Mouse (Mus musculus): ENCODE measurements around the gene Med17. TPM values are rescaled to one million over a fixed set of nuclear protein-coding genes. Genes with fewer than 3 reads are reported as not detected.

The Med17 gene
- polyA plus RNA-seq, 1 experiment = 21.3 TPM

DNA sequence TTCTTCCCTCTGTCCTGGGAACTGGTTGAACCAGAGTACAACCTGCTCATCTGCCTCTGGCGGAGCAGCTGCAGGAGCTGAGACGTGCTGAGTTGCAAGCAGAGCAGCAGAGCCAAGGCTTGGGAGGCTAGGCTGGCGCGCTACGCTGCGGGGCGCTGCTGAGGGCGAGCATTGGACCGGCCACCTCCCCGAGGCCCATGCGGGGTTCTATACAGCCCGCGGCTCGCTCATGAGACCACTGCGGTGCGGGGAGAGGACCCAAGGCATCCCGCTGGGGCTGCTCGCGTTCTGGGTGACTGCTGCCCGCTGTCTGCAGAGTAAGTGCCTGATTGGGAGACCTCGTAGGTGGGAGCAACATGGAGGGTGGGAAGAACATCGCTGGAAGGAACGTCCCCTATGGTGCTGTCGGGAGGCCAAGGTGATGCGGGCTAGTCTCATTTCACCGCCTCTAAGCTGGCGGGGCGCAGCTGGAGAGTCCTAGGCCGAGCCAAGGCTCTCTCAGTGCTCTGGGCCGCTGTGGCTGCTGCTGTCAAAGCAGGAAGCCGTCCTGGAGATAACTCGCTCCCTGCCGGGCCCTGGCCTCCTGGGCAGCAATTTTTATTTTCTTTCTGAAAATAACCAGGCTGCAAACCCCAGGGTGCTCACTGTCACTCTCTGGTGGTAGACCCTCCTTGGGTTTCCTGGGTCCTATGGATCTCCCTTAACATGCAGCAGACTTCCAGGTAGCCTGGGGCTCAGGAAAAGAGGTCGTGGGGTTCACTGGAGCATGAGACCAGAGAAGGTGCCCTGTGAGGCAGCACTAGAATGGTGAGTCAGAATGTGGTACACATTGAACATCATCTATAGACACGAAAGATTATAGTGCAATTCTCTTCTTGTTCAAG is 40.4 kb downstream of the Med17 start, which contains the start of gene Vstm5:
TSS of gene Vstm5 (plus strand) at position 4 of the 884 bp plus-strand sequence.
- Histone ChIP-seq H3K27me3 (replicated peaks; ENCODE audit: control insufficient read depth, insufficient read depth, low read length) (no peaks in the 10 kb centered on the region), H3K4me1 (ENCODE audit: control insufficient read depth, insufficient read depth, low read length) (peaks cover 15% of the 10 kb centered on the region; the same call in 1 of the 2 replicates), H3K27ac (ENCODE audit: insufficient read depth, low read depth, low read length) (peak within 1 kb of the TSS; percentile 29), H3K36me3 (ENCODE audit: control insufficient read depth, insufficient read depth, low read length) (no peaks in the 10 kb centered on the region), H3K4me3 (ENCODE audit: insufficient read depth, low read depth, low read length) (peak within 1 kb of the TSS; percentile 57)
- no peak; the same call in 1 of the 2 replicates for TF ChIP-seq CTCF (conservative IDR thresholded peaks at IDR 0.05; ENCODE audit: insufficient read depth, insufficient read length, low read depth, low read length)
- peak; percentile 59 for DNase-seq
- WGBS = 5% methylated on average over 35 of the region's 35 CpGs

DNA sequence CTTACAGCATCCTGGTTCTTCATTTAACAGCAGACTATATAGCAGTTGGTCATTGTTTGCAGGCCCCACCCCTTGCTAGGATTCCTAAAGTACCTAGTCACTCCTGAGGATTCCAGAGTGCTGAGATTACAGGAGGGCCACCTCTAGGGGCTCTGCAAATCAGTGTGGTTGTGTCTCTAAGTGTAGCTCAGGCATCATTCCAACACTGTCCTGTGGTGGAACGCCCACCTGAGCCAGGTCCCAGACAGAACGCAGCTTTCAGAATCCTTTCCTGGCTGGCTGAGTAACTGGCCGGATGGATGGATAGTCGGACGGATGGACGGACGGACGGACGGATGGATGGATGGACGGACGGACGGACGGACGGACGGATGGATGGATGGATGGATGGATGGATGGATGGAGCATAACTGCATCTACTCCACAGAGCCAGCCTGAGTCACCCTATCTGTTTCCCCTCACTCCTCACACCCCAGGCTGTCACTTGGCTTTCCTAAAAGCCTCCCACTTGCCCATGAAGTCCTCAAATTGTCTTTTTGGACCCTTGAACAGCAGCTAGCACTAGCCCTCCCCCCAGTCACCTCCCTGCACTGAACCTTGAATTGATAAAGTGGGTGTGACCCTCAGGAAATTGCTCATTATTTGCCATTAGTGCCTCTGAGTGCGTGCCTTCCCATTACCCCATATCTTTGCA is 41.3 kb downstream of the Med17 start:
- H3K4me1 ChIP-seq (ENCODE audit: control insufficient read depth, insufficient read depth, low read length) = peaks cover 12% of the 10 kb centered on the region; the same call in 1 of the 2 replicates
- TF ChIP-seq CTCF (conservative IDR thresholded peaks at IDR 0.05; ENCODE audit: insufficient read depth, insufficient read length, low read depth, low read length) = no peak
- TF ChIP-seq POLR2A (IDR thresholded peaks at IDR 0.05; ENCODE audit: low read depth, low read length) = no peak
- DNase-seq = no peak
- no peaks in the 10 kb centered on the region for H3K36me3 ChIP-seq (ENCODE audit: control insufficient read depth, insufficient read depth, low read length)
- 76% methylated on average over 16 of the region's 16 CpGs for WGBS
- peak overlapping the region; percentile 57 for H3K4me3 ChIP-seq (ENCODE audit: insufficient read depth, low read depth, low read length)
- H3K27ac ChIP-seq (ENCODE audit: insufficient read depth, low read depth, low read length) = no peak overlapping the region
- no peaks in the 10 kb centered on the region for H3K27me3 ChIP-seq (replicated peaks; ENCODE audit: control insufficient read depth, insufficient read depth, low read length)

DNA sequence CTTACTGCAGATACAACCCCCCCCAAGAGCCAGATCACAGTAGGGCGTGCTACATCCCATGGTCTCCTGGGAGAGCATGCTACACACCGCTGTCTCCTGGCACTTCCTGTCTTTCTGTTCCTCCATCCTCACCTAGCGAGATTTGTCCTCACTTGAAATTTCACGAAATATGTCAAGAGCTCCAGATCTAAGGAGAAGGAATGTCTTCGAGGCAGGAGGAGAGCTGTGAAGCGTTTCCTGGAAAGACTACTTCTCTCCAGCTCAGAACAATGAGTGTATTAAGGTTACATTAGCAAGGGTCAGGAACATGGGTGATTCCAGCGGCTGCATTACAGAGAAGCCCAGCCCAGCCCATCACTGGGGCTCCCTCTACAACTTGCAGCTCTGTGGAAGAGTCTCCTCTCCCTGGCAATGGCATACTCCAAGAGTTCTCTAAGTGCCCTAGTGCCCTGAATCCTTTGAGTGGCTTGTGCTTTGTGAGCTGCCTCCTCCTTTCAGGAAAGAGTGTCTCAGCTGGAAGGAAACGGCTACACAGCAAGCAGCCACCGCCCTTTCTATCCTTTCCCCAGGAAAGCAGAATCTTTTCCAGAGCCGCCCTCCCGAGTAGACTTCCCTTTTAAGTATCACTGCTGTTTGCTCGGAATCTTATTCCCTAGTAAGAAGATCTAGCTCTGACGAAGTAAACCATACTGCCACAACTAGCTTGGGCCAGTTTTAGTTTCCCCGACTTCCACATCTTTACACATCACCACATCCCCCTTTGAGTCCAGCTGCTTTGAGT is 42.0 kb downstream of the Med17 start:
- no peak overlapping the region for H3K27ac ChIP-seq (ENCODE audit: insufficient read depth, low read depth, low read length)
- no peak overlapping the region for H3K4me3 ChIP-seq (ENCODE audit: insufficient read depth, low read depth, low read length)
- peaks cover 12% of the 10 kb centered on the region; the same call in 1 of the 2 replicates for H3K4me1 ChIP-seq (ENCODE audit: control insufficient read depth, insufficient read depth, low read length)
- TF ChIP-seq POLR2A (IDR thresholded peaks at IDR 0.05; ENCODE audit: low read depth, low read length) (no peak), CTCF (conservative IDR thresholded peaks at IDR 0.05; ENCODE audit: insufficient read depth, insufficient read length, low read depth, low read length) (no peak)
- no peaks in the 10 kb centered on the region for H3K36me3 ChIP-seq (ENCODE audit: control insufficient read depth, insufficient read depth, low read length)
- WGBS = 60% methylated on average over 14 of the region's 14 CpGs
- no peaks in the 10 kb centered on the region for H3K27me3 ChIP-seq (replicated peaks; ENCODE audit: control insufficient read depth, insufficient read depth, low read length)
- DNase-seq = peak; percentile 32

DNA sequence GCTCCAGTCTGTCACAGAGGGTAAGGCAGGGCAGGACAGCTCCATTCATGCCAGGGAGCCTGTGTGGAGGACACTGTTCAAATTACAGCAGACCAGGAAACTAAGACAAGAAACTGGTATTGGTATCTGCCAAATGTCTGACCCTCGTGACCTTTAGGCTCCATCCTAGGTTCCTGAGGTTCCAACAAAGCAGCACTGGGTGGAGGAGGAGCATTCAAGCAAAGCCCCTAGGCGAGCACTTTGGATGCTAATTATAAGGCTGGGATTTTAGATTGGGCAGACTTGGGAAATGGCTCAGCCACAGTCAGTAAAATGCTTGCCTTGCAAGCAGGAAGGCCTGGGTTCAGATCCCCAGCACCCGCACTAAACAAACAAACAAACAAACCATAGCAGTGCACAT is 43.7 kb downstream of the Med17 start:
- WGBS = 89% methylated on average over 3 of the region's 3 CpGs
- TF ChIP-seq POLR2A (IDR thresholded peaks at IDR 0.05; ENCODE audit: low read depth, low read length) = no peak
- TF ChIP-seq CTCF (conservative IDR thresholded peaks at IDR 0.05; ENCODE audit: insufficient read depth, insufficient read length, low read depth, low read length) = no peak
- Histone ChIP-seq H3K27me3 (replicated peaks; ENCODE audit: control insufficient read depth, insufficient read depth, low read length) (no peaks in the 10 kb centered on the region), H3K4me3 (ENCODE audit: insufficient read depth, low read depth, low read length) (no peak overlapping the region), H3K4me1 (ENCODE audit: control insufficient read depth, insufficient read depth, low read length) (peaks cover 9% of the 10 kb centered on the region; the same call in 1 of the 2 replicates), H3K27ac (ENCODE audit: insufficient read depth, low read depth, low read length) (no peak overlapping the region; the same call in 1 of the 2 replicates), H3K36me3 (ENCODE audit: control insufficient read depth, insufficient read depth, low read length) (no peaks in the 10 kb centered on the region)
- DNase-seq = no peak

DNA sequence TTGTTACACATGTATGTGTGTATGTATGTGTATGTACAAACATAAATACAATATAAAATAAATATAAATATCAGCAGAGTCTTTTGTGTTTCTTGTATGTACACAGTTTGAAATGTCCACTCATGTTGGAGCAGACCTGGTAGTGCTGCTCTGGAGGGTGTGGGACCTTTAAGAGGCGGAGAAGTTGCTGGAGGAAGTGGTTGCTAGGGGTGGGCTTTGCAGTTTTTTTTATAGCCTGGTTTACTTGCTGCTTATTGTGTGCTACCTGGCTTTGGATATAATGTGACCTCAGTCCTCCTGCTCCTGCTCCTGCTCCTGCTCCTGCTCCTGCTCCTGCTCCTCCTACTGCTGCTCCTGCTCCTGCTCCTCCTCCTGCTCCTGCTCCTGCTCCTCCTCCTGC is 46.1 kb downstream of the Med17 start:
- no peak overlapping the region for H3K4me3 ChIP-seq (ENCODE audit: insufficient read depth, low read depth, low read length)
- 96% methylated on average over 1 of the region's 1 CpGs for WGBS
- no peaks in the 10 kb centered on the region for H3K27me3 ChIP-seq (replicated peaks; ENCODE audit: control insufficient read depth, insufficient read depth, low read length)
- peaks cover 3% of the 10 kb centered on the region; the same call in 1 of the 2 replicates for H3K4me1 ChIP-seq (ENCODE audit: control insufficient read depth, insufficient read depth, low read length)
- TF ChIP-seq CTCF (conservative IDR thresholded peaks at IDR 0.05; ENCODE audit: insufficient read depth, insufficient read length, low read depth, low read length) = no peak
- TF ChIP-seq POLR2A (IDR thresholded peaks at IDR 0.05; ENCODE audit: low read depth, low read length) = no peak
- no peaks in the 10 kb centered on the region for H3K36me3 ChIP-seq (ENCODE audit: control insufficient read depth, insufficient read depth, low read length)
- H3K27ac ChIP-seq (ENCODE audit: insufficient read depth, low read depth, low read length) = no peak overlapping the region
- no peak for DNase-seq

DNA sequence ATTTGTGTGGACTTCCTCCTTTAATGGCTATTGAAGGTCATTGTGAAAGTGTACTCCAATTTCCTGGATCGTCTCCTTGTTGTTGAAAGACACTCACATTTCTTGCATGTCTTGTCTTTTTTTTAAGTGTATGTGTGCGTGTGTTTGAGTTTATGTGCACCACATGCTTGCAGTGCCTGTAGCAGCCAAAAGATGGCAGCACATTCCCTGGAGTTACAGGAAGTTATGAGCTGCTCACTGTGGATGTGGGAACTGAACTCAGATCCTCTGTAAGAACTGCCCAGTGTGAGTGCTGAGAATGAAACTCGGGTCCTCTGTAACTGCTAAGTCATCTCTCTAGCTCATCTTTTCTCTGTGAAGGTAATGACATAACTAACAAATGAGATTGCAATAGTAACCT is 47.3 kb downstream of the Med17 start:
- H3K4me1 ChIP-seq (ENCODE audit: control insufficient read depth, insufficient read depth, low read length) = no peaks in the 10 kb centered on the region; the same call in 1 of the 2 replicates
- TF ChIP-seq POLR2A (IDR thresholded peaks at IDR 0.05; ENCODE audit: low read depth, low read length) (no peak), CTCF (conservative IDR thresholded peaks at IDR 0.05; ENCODE audit: insufficient read depth, insufficient read length, low read depth, low read length) (no peak)
- H3K27ac ChIP-seq (ENCODE audit: insufficient read depth, low read depth, low read length) = no peak overlapping the region
- no peaks in the 10 kb centered on the region for H3K27me3 ChIP-seq (replicated peaks; ENCODE audit: control insufficient read depth, insufficient read depth, low read length)
- no peaks in the 10 kb centered on the region for H3K36me3 ChIP-seq (ENCODE audit: control insufficient read depth, insufficient read depth, low read length)
- 95% methylated on average over 3 of the region's 3 CpGs for WGBS
- no peak overlapping the region for H3K4me3 ChIP-seq (ENCODE audit: insufficient read depth, low read depth, low read length)
- DNase-seq = no peak
